Mouse (Mus musculus) midbrain, postnatal 0 days (tissue): ENCODE measurements around the gene Adora3. TPM values are rescaled to one million over a fixed set of nuclear protein-coding genes. Genes with fewer than 3 reads are reported as not detected.
"Not testable (repeated sequence)": the region's sequence is repeated elsewhere in the genome, so short reads cannot be mapped to it uniquely, and the experiment has no call there.

Source experiments
- ATAC-seq: fragments of 200-750 bp; cut with Nextera tagmentation; 2 replicates; pipeline ENCODE4 v1.8.0; 2017; ENCODE audit warnings: moderate number of reproducible peaks, mild to moderate bottlenecking, moderate TSS enrichment, moderate library complexity; ENCODE audit not compliant: low FRiP score
- DNase-seq: peaks from one replicate; pipeline ENCODE4 v3.0.0-alpha.2; 2015; ENCODE audit warnings: low spot score
- H3K27ac ChIP-seq: fragments of 300-500 bp; sonication (generic); 2 replicates; pipeline ENCODE4 v1.5.1; 2014; ENCODE audit warnings: low read depth, mild to moderate bottlenecking, low read length, mixed read lengths
- H3K27me3 ChIP-seq: fragments of 300-500 bp; sonication (generic); 2 replicates; pipeline ENCODE4 v1.6.1; 2014; ENCODE audit warnings: low read length, control low read depth, mixed read lengths; ENCODE audit not compliant: insufficient read depth
- H3K36me3 ChIP-seq: fragments of 300-500 bp; sonication (generic); 2 replicates; pipeline ENCODE4 v1.6.1; 2014; ENCODE audit warnings: low read length, control low read depth, mixed read lengths; ENCODE audit not compliant: insufficient read depth
- H3K4me1 ChIP-seq: fragments of 300-500 bp; sonication (generic); 2 replicates; pipeline ENCODE4 v1.6.1; 2014; ENCODE audit warnings: mild to moderate bottlenecking, control low read depth, antibody characterized with exemption, low read length, mixed read lengths; ENCODE audit not compliant: insufficient read depth
- H3K4me2 ChIP-seq: fragments of 300-500 bp; sonication (generic); 2 replicates; pipeline ENCODE4 v1.6.1; 2014; ENCODE audit warnings: low read depth, mild to moderate bottlenecking, low read length, mixed read lengths; ENCODE audit not compliant: poor library complexity, severe bottlenecking
- H3K4me3 ChIP-seq: fragments of 300-500 bp; sonication (generic); 2 replicates; pipeline ENCODE4 v1.5.1; 2014; ENCODE audit warnings: low read depth, mild to moderate bottlenecking, low read length, moderate library complexity
- H3K9ac ChIP-seq: fragments of 300-500 bp; sonication (generic); replicated peaks from 2 replicates; pipeline ENCODE4 v1.6.1; 2014; ENCODE audit warnings: mild to moderate bottlenecking, low read length, moderate library complexity, mixed read lengths; ENCODE audit not compliant: poor library complexity, severe bottlenecking
- H3K9me3 ChIP-seq: fragments of 300-500 bp; sonication (generic); 2 replicates; pipeline ENCODE4 v1.6.1; 2016; ENCODE audit warnings: low read length, control low read depth
- CTCF ChIP-seq: IDR thresholded peaks from 2 replicates; pipeline ENCODE4 v1.5.1; 2016; ENCODE audit warnings: antibody characterized with exemption, mild to moderate bottlenecking
- WGBS: fragments of 180-500 bp; shearing (Covaris S2); extraction: QIAGEN DNeasy Blood & Tissue Kit; methylation state at CpG from one replicate; pipeline ENCODE4 v1.1.7; 2014; 5-methylcytosine and 5-hydroxymethylcytosine counted together
- polyA plus RNA-seq: library from polyadenylated mRNA; unstranded; fragments of >200 nt; fragmentation: Nextera tagmentation; extraction: Ambion mirVana; gene quantifications from 2 replicates; pipeline ENCODE4 v1.2.1, GENCODE M21; 2015
- total RNA-seq: library from RNA; depleted of rRNA; stranded (reverse); fragments of >200 nt; gene quantifications from 2 replicates; pipeline ENCODE4 v1.2.3, GENCODE M21; 2014

Gene Adora3
- total and polyA plus RNA-seq, 2 experiments from 2014 or later, result 0.30 to 0.77 TPM

GRCm38 (mm10) chr3:105918355-105918745 is 47.7 kb downstream of the Adora3 start:
- Histone ChIP-seq H3K9me3 (no peaks in the 10 kb centered on the region), H3K4me3 (no peak overlapping the region), H3K27me3 (no peaks in the 10 kb centered on the region), H3K36me3 (no peaks in the 10 kb centered on the region), H3K27ac (no peak overlapping the region), H3K9ac (no peak overlapping the region), H3K4me1 (no peaks in the 10 kb centered on the region), H3K4me2 (no peak overlapping the region)
- WGBS, result 85% methylated on average over 3 of the region's 3 CpGs
- ATAC-seq (no peak), DNase-seq (no peak)
- no peak for TF ChIP-seq CTCF

GRCm38 (mm10) chr3:105920743-105921142 is 50.1 kb downstream of the Adora3 start:
- H3K4me2 ChIP-seq, H3K9ac ChIP-seq, H3K4me1 ChIP-seq, H3K9me3 ChIP-seq, H3K27ac ChIP-seq, H3K27me3 ChIP-seq, DNase-seq, ATAC-seq, H3K4me3 ChIP-seq, H3K36me3 ChIP-seq: not testable (repeated sequence)

- Histone ChIP-seq H3K27ac (no peak overlapping the region), H3K9me3 (no peaks in the 10 kb centered on the region), H3K4me3 (no peak overlapping the region), H3K9ac (no peak overlapping the region), H3K4me1 (no peaks in the 10 kb centered on the region), H3K4me2 (no peak overlapping the region), H3K36me3 (no peaks in the 10 kb centered on the region), H3K27me3 (no peaks in the 10 kb centered on the region)
- WGBS, result 79% methylated on average over 2 of the region's 2 CpGs
- DNase-seq (no peak), ATAC-seq (no peak)
- TF ChIP-seq CTCF, result no peak
Measured at GRCm38 (mm10) chr3:105921959-105922358, 51.3 kb downstream of the Adora3 start.

GRCm38 (mm10) chr3:105924616-105925015 is 54.0 kb downstream of the Adora3 start:
- no peak for TF ChIP-seq CTCF
- Histone ChIP-seq H3K4me2 (no peak overlapping the region), H3K36me3 (no peaks in the 10 kb centered on the region), H3K27me3 (no peaks in the 10 kb centered on the region), H3K9me3 (no peaks in the 10 kb centered on the region), H3K9ac (no peak overlapping the region), H3K4me3 (no peak overlapping the region), H3K4me1 (no peaks in the 10 kb centered on the region), H3K27ac (no peak overlapping the region)
- DNase-seq (no peak), ATAC-seq (no peak)
- WGBS, result 89% methylated on average over 9 of the region's 9 CpGs

GRCm38 (mm10) chr3:105927561-105928194 is 57.0 kb downstream of the Adora3 start:
- no peaks in the 10 kb centered on the region for H3K27me3 ChIP-seq
- H3K9me3 ChIP-seq, result no peaks in the 10 kb centered on the region
- H3K4me1 ChIP-seq, result no peaks in the 10 kb centered on the region
- H3K4me3 ChIP-seq, result no peak overlapping the region
- TF ChIP-seq CTCF, result no peak
- H3K36me3 ChIP-seq, result no peaks in the 10 kb centered on the region
- WGBS, result 89% methylated on average over 7 of the region's 7 CpGs
- ATAC-seq (no peak), DNase-seq (no peak)
- no peak overlapping the region for H3K27ac ChIP-seq
- H3K9ac ChIP-seq, result no peak overlapping the region
- H3K4me2 ChIP-seq, result no peak overlapping the region

- Histone ChIP-seq H3K9ac (no peak overlapping the region), H3K9me3 (no peaks in the 10 kb centered on the region), H3K4me3 (no peak overlapping the region), H3K27ac (no peak overlapping the region), H3K4me1 (no peaks in the 10 kb centered on the region), H3K27me3 (no peaks in the 10 kb centered on the region), H3K36me3 (no peaks in the 10 kb centered on the region), H3K4me2 (no peak overlapping the region)
- no peak for TF ChIP-seq CTCF
- 92% methylated on average over 3 of the region's 3 CpGs for WGBS
- ATAC-seq, result no peak
- no peak for DNase-seq
Measured at GRCm38 (mm10) chr3:105928195-105928569, 57.5 kb downstream of the Adora3 start.
